Mouse (Mus musculus): ENCODE data around the gene Rps18.
"Not testable (repeated sequence)": the region's sequence is repeated elsewhere in the genome, so short reads cannot be mapped to it uniquely, and the experiment has no call there.

Gene Rps18

DNA sequence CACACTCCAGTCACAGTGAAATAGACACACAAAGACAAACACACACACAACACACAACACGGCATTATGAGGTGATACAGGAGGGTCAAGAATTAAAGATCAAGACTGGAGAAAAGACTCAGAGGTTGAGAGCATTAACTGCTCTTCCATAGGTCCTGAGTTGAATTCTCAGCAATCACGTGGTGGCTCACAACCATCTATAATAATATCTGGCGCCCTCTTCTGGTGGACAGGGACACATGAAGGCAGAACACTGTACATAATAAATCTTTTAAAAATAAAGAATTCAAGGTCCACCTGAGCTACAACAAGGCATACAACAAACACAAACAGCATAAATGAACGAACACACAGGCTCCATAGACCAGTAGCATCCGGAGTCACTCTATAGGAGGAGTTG lies 13.1 kb upstream of the Rps18 start:
- peak; percentile 63 for DNase-seq (ENCODE audit: low read depth, low spot score)

DNA sequence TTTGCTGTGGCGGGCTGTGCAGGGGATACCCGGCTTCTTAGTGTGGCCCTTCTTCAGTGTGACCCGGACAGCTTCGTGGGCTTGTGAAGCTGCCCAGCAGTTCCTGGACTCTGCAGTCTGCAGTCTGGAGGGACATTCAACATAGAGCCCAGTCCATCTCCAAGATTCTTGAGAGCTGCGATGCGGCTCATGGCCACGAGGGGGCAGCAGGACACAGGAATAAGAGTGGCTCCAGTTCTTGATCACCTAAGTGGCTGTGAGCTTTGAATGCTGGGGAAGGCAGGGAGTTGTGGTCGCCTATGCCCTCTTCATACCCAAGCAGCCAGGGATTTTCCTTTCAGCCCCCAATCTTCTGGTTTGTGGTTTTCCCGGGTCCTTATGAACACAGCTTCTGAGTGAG lies 12.7 kb upstream of the Rps18 start:
- DNase-seq (ENCODE audit: low read depth, low spot score), result peak; percentile 82

DNA sequence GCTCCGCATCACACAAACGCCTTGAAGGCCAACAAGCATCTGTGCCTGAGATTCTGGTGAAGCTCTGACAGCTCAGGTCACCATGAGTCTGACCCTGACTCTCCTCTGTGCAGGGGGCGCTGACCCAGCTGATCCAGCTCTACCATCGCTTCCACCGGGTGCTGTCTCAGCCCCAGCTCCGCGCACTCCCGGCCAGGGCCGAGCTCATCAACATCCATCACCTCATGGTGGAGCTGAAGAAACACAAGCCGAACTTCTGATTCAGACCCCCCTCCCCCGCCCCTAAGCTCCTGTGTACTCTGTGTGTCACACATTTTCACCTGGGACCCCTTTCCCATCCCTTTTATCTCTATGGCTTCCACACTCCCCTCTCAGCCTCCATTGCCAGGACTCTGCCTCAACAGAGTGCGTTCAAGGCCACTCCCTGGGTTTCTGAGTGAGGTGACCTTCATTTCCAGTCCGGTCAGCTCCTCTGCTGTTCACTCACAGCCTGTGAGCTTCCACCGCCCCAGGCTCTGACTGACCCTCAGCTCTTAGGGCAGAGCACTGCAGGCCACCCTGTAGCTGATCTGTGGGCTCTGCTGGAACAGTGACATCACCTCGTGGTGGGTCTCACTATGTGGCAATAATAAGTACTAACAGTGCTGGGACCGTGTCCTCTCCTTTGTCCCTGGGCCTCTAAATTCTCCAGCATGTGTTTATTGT lies 10.2 kb upstream of the Rps18 start:
- DNase-seq (ENCODE audit: low read depth, low spot score), result no peak

DNA sequence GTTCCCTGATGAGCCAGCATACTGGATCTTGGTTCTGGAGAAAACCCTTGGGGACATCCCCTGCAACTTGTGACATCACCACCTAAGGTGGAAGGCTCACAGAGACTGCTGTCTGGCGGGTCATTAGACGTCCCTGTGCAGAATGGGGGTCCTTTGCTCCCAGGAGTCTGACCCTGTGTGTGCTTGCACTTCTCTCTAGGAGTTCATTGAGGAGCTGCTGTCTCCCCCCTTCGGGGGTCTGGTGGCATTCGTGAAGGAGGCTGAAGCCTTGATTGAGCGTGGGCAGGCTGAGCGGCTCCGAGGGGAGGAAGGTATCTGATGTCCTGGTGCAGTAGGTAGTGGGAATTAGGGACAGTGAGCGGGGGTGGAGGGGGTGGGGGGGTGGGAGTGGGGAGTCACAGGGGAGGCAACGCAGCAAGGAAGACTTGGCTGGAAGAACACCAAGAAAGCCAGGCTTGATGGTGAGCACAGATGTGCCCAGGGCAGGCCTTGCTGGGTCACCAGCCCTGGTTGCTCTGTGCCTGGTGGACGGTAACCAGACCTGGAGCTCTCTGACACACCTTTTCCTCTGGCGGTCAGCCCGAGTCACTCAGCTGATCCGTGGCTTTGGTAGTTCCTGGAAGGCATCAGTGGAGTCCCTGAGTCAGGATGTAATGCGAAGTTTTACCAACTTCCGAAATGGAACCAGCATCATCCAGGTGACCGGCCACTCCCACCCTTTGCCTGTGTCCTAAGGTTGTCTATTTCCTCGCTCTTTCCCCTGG lies 9.5 kb upstream of the Rps18 start:
- DNase-seq (ENCODE audit: low read depth, low spot score), result no peak

DNA sequence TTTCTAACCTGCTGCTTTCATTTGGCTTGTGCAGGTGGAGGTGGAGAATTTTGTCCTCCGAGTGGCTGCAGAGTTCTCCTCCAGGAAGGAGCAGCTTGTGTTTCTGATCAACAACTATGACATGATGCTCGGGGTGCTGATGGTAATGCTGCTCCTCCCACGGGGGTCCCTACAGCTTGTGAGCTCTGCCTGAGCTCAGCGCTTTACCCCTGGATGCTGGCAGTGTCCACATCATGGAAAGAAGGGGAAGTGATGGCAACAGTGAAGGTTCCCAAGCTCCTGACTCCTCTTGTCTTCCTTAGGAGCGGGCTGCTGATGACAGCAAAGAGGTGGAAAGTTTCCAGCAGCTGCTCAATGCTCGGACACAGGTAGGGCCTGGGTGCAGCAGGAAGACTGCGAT lies 7.1 kb upstream of the Rps18 start:
- DNase-seq (ENCODE audit: low read depth, low spot score), result no peak

DNA sequence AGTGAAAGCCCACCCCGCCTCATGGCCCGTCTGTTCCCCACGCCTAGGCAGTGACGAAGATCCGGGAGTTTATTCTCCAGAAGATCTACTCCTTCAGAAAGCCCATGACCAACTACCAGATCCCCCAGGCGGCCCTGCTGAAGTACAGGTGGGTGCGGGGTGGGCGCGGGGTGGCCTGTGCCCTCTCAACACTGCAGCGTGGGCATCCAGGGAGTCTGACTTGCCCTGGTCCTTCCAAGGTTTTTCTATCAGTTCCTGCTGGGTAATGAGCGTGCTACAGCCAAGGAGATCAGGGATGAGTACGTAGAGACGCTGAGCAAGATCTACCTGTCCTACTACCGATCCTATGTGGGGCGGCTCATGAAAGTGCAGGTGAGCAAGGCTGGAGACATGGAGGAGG lies 4.1 kb upstream of the Rps18 start:
- no peak for DNase-seq (ENCODE audit: low read depth, low spot score)

DNA sequence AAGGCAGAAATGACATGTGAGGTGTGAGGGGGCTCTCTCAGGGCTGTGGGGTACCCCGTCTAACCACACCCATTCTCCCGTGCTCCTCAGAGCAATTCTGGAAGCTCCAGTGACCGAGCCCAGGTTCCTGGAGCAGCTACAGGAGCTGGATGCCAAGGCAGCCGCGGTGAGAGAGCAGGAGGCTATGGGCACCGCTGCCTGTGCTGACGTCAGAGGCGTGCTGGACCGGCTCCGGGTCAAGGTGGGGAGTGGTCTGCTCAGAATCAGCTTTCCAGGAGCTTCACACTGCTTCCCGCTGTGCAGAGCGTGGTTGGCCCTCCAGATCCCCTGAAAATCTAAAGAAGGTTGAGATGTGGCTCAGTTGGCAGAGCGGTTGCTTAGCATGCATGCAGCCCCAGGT lies 3.3 kb upstream of the Rps18 start:
- no peak for DNase-seq (ENCODE audit: low read depth, low spot score)

DNA sequence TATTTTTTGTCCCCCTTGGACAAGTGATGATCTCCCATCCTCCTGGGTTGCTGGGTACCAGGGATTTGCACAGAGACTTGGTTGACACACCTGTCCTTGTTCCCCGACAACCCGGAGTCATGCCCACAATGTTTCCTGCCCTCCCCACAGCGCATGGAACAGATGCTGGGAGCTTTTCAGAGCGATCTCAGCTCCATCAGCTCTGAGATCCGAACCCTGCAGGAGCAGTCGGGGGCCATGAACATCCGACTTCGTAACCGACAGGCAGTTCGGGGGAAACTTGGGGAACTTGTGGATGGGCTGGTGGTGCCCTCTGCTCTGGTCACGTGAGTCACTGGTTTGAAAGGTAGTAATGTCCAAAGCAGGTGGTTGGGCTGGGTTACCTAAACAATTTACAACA lies 2.6 kb upstream of the Rps18 start:
- no peak for DNase-seq (ENCODE audit: low read depth, low spot score)

DNA sequence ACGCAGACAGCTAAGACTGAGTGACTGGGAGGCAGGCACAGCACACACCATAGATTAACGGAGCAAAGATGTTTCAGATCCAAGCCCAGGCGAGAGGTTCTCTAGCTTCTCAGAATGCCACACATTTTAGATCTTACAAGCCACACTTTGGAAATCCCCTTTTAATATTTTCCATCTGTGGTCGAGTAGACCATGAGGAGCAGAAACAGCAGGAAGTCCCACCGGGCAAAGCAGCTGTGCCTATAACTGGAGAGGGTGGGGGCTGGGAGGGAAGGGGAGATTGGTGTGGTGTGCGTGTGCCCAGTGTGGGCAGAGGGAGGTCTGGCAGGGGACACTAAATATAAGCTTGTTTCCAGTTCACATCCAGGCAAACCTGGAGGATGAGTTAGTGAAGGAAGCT lies 1.7 kb upstream of the Rps18 start:
- no peak for DNase-seq (ENCODE audit: low read depth, low spot score)

DNA sequence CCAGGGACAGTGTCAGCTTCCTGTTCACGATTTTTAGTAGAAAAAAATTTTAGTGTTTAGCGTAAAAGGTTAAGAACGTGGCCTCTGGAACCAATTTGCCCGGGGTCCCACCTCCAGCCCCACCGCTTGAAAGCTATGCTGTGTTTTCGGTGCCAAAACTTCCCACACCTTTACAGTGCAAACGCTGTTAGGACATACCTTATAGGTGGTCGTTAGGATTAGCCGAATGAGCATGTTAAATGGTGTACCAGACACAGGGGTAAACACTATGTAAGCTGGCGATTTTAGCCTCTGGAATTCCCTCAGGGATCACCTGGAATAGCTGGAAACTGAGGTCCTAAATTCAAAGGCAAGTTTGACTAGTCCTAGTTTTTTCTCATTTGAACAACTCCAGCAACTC lies 535 bp upstream of the Rps18 start:
- DNase-seq (ENCODE audit: low read depth, low spot score), result no peak

DNA sequence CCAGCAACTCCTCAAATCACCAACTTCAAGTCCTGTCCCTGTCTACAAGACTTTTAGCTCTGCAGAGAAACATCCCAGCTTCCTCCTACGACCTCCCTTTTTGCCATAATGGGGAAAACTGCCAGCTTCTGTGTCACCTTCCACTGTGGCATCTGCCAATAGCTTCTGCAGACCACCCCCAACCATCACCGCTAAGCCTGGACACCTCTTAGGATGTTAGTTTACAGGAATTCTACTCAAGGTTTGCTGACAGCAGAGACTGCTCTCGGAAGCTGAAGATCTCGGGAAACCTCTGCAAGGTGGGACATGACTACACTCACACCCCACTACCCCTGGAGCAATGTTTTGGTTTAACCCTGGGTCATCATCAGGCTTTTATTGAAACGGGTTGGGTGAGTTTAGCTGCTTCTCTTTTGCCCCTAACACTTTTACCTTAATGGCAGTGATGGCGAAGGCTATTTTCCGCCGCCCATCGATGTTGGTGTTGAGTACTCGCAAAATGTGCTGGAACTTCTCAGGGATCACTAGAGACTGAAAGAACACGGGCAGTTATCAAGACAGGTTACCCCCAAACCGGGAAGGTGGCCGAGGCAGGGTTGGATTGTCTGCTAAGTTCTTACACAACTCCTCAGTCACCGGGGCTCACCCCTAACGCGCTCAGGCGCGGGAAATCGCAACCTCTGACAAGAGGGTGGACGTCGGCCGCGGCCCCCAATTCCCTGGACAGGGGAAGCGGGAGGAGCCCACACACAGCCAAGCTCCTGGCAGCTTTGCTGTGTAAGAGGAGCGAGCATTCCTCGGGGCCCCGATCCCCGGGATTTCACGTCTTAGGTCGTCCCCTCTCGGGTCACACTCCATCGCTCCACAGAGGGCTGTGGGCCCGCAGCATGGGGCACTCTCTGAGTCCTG lies 901 bp downstream of the Rps18 start:
- DNase-seq (ENCODE audit: low read depth, low spot score), result no peak

DNA sequence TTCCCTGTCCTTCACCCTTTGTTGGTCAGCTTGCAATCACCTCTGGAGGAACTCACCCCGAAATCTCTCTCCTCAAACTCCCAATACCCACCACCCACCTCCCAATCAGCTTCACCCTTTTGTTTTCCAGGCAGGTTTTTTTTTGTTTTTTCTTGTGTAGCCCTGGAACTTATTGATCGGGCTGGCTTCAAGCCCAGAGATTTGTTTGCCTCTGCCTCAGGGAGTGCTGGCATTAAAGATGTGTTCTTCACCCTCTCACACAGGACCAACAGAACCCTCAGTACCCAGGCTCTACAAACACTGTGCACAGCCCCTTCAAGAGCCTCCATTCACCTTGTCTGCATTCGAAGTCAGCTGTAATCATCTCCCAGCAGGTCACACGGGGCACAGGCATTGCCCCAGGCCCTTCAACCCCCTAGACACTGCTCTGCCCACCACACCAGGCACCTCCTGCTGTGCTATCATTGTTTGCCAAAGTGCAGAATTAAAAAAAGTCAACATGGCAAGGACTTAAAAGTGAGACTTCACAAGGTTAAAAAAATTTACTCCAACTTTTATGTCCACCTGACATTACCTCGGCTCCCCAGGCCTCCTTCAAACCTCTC lies 1.7 kb downstream of the Rps18 start:
- DNase-seq (ENCODE audit: low read depth, low spot score), result no peak

DNA sequence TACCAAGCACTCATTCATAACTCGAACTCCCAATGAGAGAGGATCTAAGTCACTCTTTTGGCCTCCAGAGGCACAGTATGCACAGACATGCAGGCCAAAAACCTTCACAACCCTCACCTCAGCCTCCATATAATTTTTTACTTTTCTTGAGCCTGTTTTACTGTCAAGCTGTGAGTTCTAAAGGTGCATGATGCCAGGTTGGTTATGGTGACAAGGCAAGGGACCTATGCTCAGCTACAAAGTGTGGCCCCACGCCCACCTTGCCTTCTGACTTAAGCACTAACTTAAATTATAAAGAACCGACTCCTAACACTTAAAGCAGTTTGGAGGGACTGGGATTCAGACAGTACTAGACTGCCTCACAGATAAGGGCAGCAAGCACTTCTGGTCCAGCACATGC lies 2.5 kb downstream of the Rps18 start:
- no peak for DNase-seq (ENCODE audit: low read depth, low spot score)

DNA sequence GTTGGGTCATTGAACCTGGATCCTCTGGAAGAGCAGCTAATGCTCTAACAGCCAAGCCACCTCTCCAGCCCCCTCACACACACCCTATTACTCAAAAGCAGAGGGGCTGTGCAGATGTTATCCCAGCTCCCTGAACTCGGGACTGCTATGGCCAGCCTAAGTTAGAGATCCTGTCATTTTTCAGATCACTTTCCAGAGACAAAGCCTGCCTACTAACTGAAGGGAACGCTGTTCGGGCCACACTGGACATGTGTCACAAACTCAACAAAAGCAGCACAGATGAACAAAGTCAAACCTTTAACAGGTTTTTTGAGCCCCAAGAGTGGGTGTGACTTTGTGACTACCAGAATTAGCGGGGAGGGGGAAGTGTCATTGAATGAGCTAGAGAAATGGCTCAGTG lies 2.9 kb downstream of the Rps18 start:
- DNase-seq (ENCODE audit: low read depth, low spot score), result no peak

DNA sequence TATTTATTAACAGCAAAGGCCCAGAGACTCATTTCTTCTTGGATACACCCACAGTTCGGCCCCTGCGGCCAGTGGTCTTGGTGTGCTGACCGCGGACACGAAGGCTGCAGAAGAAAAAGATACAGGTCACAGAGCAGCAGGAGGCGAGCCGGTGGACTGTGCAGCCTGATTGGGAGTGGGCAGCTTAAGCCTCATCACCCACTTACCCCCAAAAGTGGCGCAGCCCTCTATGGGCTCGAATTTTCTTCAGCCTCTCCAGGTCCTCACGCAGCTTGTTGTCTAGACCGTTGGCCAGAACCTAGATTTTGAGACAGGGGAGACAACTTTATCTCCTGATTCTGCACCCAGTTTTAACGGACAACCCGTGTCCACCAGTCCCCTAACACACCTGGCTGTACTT lies 3.8 kb downstream of the Rps18 start:
- DNase-seq (ENCODE audit: low read depth, low spot score), result not testable (repeated sequence)

DNA sequence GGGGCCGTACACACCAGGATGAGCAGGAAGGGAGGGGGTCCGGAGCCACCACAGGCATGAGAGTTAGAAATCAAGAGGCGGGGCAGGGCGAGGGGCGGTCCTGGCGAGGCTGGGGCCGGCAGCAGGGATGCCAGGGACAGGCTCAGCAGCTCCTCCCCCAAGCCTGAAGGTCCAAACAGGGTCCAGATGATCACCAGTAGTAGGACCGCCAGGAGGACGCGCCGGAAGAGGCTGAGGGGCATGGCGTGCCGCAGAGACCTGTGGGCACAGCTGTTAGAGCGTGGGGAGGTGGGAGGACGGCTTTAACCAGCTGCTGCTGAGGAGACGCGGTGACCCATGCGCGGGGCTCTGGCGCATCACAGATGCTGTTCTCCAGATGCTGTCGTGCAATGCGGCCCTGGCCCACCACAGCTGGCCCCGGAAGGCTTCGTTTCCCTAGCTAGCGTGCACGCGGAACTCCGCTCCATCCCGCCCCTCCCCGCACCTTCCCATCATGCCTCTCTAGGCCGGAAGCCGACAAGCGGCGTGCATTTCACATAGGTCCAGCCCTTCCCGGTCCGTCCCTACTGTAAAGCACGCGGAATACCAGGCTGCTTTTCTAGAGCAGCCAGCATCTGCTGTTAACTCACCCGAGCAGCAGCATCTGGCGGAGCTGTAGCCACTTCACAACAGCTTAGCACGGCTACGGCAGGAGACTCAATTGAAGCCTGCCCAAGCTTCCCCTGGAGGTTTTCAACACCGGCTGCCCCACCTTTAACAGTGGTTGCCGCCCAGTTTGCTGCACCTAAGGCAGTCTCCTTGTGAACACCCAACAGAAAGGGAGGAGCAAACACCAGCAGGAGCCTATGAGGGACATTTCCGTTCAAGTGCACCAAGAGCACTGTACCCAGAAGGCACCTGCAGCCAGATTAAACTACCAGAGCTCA lies 4.5 kb downstream of the Rps18 start, which contains the start of gene B3galt4:
TSS of gene B3galt4 (minus strand) at position 468 of the 926 bp plus-strand sequence.
- peak; percentile 72 for DNase-seq (ENCODE audit: low read depth, low spot score)

DNA sequence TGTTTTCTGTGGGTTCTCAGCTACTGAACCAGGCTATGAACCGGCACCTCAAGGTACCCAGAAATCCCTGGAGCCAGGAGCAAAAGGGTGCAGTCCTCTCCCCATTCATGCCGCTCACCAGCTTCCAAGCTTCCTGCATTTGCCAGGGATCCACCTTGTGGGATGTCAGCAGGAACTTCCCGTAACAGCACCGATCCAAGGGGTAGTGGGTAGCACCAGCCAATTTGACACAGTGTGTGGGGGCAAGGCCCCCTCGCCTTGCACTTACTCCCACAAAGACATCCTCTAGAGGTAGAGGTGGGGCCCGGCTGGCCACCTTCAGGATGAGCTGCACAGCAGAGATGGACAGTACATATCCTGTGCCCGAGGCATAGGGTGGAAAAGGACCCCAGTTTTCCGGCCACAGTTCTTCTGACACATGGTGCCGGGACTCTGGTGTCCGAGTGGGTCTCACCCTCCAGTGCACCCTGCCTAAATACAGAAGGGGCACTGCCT lies 5.6 kb downstream of the Rps18 start:
- DNase-seq (ENCODE audit: low read depth, low spot score), result no peak

DNA sequence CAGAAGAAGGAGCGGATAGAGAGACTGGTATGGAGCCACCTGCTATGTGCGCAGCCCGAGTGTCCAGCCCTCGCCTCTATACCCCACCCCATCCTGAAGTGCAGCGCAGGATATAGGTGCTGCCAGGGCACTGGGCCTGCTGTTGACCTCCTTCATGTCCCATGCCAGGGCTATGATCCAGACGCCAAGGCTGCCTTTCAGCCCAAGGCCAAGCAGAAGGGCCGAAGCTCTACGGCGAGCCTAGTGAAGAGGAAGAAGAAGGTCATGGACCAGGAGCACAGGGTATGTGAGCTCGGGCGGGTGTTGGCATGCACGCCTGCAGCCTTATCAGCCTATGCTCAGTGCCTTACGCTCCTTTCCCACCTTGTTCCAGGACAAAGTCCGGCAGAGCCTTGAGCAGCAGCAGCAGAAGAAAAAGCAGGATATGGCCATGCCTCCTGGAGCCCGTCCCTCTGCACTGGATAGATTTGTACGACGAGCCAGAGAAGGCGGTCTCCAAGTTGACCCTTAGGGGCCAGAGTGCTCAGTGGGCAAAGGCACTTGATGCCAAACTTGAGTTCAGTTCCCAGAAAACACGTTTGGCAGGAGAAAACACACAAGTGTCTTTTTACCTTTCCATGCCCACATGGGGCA lies 6.8 kb downstream of the Rps18 start:
- DNase-seq (ENCODE audit: low read depth, low spot score), result no peak

DNA sequence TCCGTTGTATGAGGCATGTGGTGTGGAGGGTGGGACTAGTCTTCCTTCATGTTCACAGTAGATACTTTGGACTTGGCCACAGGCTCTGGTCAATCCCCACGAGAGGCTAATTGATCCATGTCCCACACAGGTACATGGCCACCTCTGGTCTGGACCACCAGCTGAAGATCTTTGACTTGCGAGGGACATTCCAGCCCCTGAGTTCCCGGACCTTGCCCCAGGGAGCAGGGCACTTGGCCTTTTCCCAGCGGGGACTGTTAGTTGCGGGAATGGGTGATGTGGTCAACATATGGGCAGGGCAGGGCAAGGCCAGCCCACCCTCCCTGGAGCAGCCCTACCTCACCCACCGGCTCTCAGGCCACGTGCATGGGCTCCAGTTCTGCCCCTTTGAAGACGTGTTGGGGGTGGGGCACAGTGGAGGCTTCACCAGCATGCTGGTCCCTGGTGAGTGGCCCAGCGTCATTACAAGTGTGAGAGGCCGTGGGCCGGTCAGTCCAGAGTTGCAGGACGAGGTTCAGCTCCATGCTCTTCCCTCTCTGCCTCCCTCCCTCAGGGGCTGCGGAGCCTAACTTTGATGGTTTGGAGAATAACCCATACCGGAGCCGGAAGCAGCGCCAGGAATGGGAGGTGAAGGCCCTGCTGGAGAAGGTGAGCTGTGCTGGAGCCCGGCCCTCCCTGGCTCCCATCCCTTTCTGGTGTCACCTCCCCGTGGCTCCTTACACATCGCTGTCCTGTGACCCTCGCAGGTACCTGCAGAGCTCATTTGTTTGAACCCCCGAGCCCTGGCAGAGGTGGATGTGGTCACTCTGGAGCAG lies 7.5 kb downstream of the Rps18 start:
- DNase-seq (ENCODE audit: low read depth, low spot score), result no peak

All from retina, postnatal 7 days (tissue).